Comparison of ENCODE assay signal across 16 mouse cellular contexts in genomic region chr1:94207859-94208258, GRCm38 (mm10).
"Had no signal": no experiment of that assay in that cellular context is flagged by ENCODE, and none has a peak within 500 bp of the region (broad histone marks: within the 10 kb centered on the region; RNA-seq: fewer than 3 reads in every experiment).

No protein-coding gene starts in this region.

- H3K9ac ChIP-seq: neural tube, embryonic 13.5 days; neural tube, embryonic 15.5 days; stomach, embryonic 15.5 days had no signal

- H3K27ac ChIP-seq: neural tube, embryonic 13.5 days; neural tube, embryonic 15.5 days; stomach, embryonic 15.5 days; stomach, postnatal 0 days had no signal

- H3K27me3 ChIP-seq: neural tube, embryonic 13.5 days; neural tube, embryonic 15.5 days; stomach, embryonic 15.5 days had no signal

- H3K4me2 ChIP-seq: neural tube, embryonic 13.5 days; neural tube, embryonic 15.5 days; stomach, embryonic 15.5 days had no signal

- H3K4me1 ChIP-seq: neural tube, embryonic 13.5 days; neural tube, embryonic 15.5 days; stomach, embryonic 15.5 days had no signal

- H3K9me3 ChIP-seq: neural tube, embryonic 13.5 days; neural tube, embryonic 15.5 days; stomach, embryonic 15.5 days had no signal

- H3K4me3 ChIP-seq: neural tube, embryonic 13.5 days; neural tube, embryonic 15.5 days; stomach, embryonic 15.5 days had no signal

- DNase-seq: retina, postnatal 1 day; right cerebral cortex, adult 18-20 months; right cerebral cortex, postnatal 14 days; right cerebral cortex, postnatal 25 days; right cerebral cortex, postnatal 4 days; spleen, adult 18-20 months; thymus, adult 18-20 months; thymus, adult 2 months; thymus, postnatal 14 days; thymus, postnatal 25 days; thymus, postnatal 36 days; thymus, postnatal 4 days had no signal

- H3K36me3 ChIP-seq: neural tube, embryonic 13.5 days; neural tube, embryonic 15.5 days; stomach, embryonic 15.5 days had no signal
